In the genomic region with DNA sequence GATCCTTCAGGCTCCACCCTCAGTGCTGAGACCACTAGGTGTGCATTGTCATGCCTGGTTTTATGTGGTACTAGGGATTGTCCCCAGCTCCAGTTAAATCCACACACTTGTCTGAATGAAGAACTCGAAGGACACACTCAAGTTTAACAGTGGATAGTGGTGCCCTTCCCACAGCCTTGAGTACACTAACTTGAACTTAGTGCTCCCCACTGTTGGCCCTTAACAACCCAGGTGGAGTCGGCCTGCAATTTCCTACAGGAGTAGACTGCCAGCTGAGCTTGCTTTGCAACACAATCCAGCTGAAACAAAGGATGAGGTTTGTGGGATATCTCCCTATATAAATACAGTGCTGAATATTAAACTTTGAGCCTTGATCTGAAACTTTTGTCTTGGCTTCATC, we compare ENCODE assay signal across 15 mouse cellular contexts. TPM values are rescaled to one million over a fixed set of nuclear protein-coding genes. Genes with fewer than 3 reads are reported as not detected.
"Had no signal": no experiment of that assay in that cellular context is flagged by ENCODE, and none has a peak within 500 bp of the region (broad histone marks: within the 10 kb centered on the region; RNA-seq: fewer than 3 reads in every experiment).

No protein-coding gene starts in this region.

- DNase-seq: gastrocnemius, adult 2 months; gastrocnemius, postnatal 10 days; gastrocnemius, postnatal 25 days; heart, postnatal 10 days; heart, postnatal 4 days; kidney, adult 18-20 months; kidney, adult 8-10 months; kidney, postnatal 10 days; kidney, postnatal 25 days; kidney, postnatal 4 days; liver; liver, embryonic 13.5 days; liver, postnatal 0 days had no signal

RNA-seq across cellular contexts. Expression of gene Fgfbp1, which starts 12.9 kb away (rescaled TPM):
- total RNA-seq: gastrocnemius, postnatal 10 days; gastrocnemius, postnatal 4 days; granulocyte monocyte progenitor cell, adult 5-6 weeks had no signal
